Mouse (Mus musculus) liver, embryonic 13.5 days (tissue): ENCODE measurements around the gene Spdef. TPM values are rescaled to one million over a fixed set of nuclear protein-coding genes. Genes with fewer than 3 reads are reported as not detected.

ENCODE experiments used
- ATAC-seq: fragments of 200-750 bp; cut with Nextera tagmentation; 2 replicates; pipeline ENCODE4 v1.8.0; 2017; ENCODE audit warnings: low read depth, mild to moderate bottlenecking, moderate number of reproducible peaks, moderate library complexity
- DNase-seq: peaks from one replicate; pipeline ENCODE4 v3.0.0; 2022
- H3K27ac ChIP-seq: fragments of 300-500 bp; sonication (generic); 2 replicates; pipeline ENCODE4 v1.5.1; 2015; ENCODE audit warnings: moderate library complexity, mild to moderate bottlenecking, inconsistent platforms
- H3K27me3 ChIP-seq: fragments of 300-500 bp; sonication (generic); 2 replicates; pipeline ENCODE4 v1.6.1; 2015; ENCODE audit warnings: mild to moderate bottlenecking, inconsistent platforms
- H3K36me3 ChIP-seq: fragments of 300-500 bp; sonication (generic); 2 replicates; pipeline ENCODE4 v1.6.1; 2015; ENCODE audit warnings: mild to moderate bottlenecking, inconsistent platforms
- H3K4me1 ChIP-seq: fragments of 300-500 bp; sonication (generic); replicated peaks from 2 replicates; pipeline ENCODE4 v1.6.1; 2015; ENCODE audit warnings: inconsistent platforms
- H3K4me2 ChIP-seq: fragments of 300-500 bp; sonication (generic); 2 replicates; pipeline ENCODE4 v1.6.1; 2015; ENCODE audit warnings: inconsistent platforms, mild to moderate bottlenecking, moderate library complexity
- H3K4me3 ChIP-seq: fragments of 300-500 bp; sonication (generic); replicated peaks from 2 replicates; pipeline ENCODE4 v1.5.1; 2015; ENCODE audit warnings: mild to moderate bottlenecking, inconsistent platforms
- H3K9ac ChIP-seq: fragments of 300-500 bp; sonication (generic); 2 replicates; pipeline ENCODE4 v1.6.1; 2015; ENCODE audit warnings: mild to moderate bottlenecking, inconsistent platforms
- H3K9me3 ChIP-seq: fragments of 300-500 bp; sonication (generic); replicated peaks from 2 replicates; pipeline ENCODE4 v1.6.1; 2016; ENCODE audit warnings: inconsistent platforms
- WGBS: fragments of 180-500 bp; shearing (Covaris S2); methylation state at CpG from one replicate; pipeline ENCODE4 v1.1.7; 2015; ENCODE audit not compliant: insufficient replicate concordance; 5-methylcytosine and 5-hydroxymethylcytosine counted together
- polyA plus RNA-seq: library from polyadenylated mRNA; unstranded; fragments of >200 nt; fragmentation: Nextera tagmentation; extraction: Ambion mirVana; gene quantifications from 2 replicates; pipeline ENCODE4 v1.2.1, GENCODE M21; 2015

The Spdef gene
- polyA plus RNA-seq, 1 experiment from 2014 or later = not detected

GRCm38 (mm10) chr17:27760169-27760568 is 31.4 kb upstream of the Spdef start:
- no peak for DNase-seq
- Histone ChIP-seq H3K9me3 (peaks cover 7% of the 10 kb centered on the region), H3K9ac (no peak overlapping the region), H3K27me3 (no peaks in the 10 kb centered on the region), H3K36me3 (peaks cover 34% of the 10 kb centered on the region), H3K4me3 (no peak overlapping the region), H3K4me2 (no peak overlapping the region), H3K27ac (no peak overlapping the region), H3K4me1 (peaks cover 15% of the 10 kb centered on the region)
- 61% methylated on average over 6 of the region's 6 CpGs for WGBS
- ATAC-seq = no peak

DNA sequence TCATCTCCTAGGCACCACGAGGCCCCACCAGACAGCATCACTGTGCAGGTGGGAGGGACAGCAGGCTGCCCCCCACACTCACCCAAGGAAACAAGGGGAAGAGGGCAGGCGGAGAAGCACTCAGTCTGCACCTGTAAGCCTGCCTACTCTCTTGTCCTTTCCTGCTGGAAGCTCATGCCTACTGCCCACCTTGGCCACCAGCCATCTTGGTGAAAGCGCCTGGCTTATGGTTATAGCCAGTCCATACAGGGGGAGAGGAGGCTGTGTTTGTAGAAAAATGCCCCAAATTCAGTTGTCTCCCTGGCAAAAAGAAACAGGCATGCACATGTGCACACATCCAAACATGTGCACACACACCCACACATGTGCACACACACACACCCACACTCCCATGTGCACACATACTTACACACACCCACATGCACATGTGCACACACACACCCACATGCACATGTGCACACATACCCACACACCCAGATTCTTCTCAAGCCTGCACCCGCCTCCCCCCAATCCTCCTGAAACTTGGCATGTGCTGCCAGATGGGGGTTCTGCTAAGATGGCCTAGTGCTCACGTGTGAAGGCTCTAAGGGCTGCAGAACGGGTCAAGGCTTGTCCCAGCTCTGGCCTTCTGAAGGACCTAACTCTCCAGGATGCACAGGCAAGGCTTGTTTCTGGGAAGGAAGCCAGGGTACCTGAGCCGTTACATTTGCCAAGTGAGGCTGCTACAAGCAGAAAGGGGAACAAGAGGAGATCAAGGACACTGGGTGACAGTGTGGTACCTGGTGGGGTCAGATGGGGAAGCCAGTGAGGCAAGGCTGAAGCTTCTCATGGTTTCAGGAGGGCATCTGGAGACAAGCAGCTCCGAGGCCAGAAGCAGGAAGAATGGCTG is 22.8 kb upstream of the Spdef start:
- no peak overlapping the region for H3K4me3 ChIP-seq
- no peak overlapping the region for H3K27ac ChIP-seq
- peaks cover 31% of the 10 kb centered on the region for H3K36me3 ChIP-seq
- no peaks in the 10 kb centered on the region for H3K27me3 ChIP-seq
- no peak for DNase-seq
- WGBS = 79% methylated on average over 8 of the region's 8 CpGs
- H3K4me1 ChIP-seq = no peaks in the 10 kb centered on the region
- H3K9me3 ChIP-seq = no peaks in the 10 kb centered on the region
- H3K4me2 ChIP-seq = no peak overlapping the region
- ATAC-seq = no peak
- no peak overlapping the region for H3K9ac ChIP-seq

- Histone ChIP-seq H3K4me1 (no peaks in the 10 kb centered on the region), H3K9me3 (no peaks in the 10 kb centered on the region), H3K27me3 (no peaks in the 10 kb centered on the region), H3K36me3 (peaks cover 31% of the 10 kb centered on the region), H3K4me2 (no peak overlapping the region), H3K27ac (no peak overlapping the region), H3K9ac (no peak overlapping the region), H3K4me3 (no peak overlapping the region)
- WGBS = 84% methylated on average over 6 of the region's 6 CpGs
- no peak for DNase-seq
- ATAC-seq = no peak
These were observed 21.7 kb upstream of the Spdef start for GRCm38 (mm10) chr17:27750451-27750942.

DNA sequence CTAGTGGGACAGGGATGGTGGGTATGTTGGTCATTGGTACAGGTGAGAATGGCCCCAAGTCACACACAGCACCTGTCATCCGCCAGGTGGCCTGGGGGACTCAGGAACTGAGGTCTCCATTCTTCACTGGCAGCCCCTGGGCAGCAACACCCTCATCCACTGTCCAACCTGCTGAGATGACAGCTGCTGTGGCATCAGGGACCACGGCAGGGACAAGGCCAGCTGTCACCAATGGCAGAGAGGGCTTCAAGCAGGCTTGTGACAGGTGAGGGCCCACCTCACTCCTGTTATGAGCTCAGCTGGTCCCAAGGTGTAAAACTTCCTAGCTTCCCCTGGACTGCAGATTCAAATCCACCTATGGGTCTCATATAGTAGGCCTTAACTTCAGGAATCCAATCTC is 19.4 kb upstream of the Spdef start:
- DNase-seq (no peak), ATAC-seq (no peak)
- Histone ChIP-seq H3K4me1 (no peaks in the 10 kb centered on the region), H3K9me3 (no peaks in the 10 kb centered on the region), H3K36me3 (peaks cover 17% of the 10 kb centered on the region), H3K4me2 (no peak overlapping the region), H3K4me3 (no peak overlapping the region), H3K9ac (no peak overlapping the region), H3K27ac (no peak overlapping the region), H3K27me3 (no peaks in the 10 kb centered on the region)
- 78% methylated on average over 2 of the region's 2 CpGs for WGBS

GRCm38 (mm10) chr17:27746446-27746845 is 17.7 kb upstream of the Spdef start:
- WGBS = 66% methylated on average over 4 of the region's 4 CpGs
- Histone ChIP-seq H3K4me3 (no peak overlapping the region), H3K36me3 (peaks cover under 1% of the 10 kb centered on the region; the same call in 1 of the 2 replicates), H3K9me3 (no peaks in the 10 kb centered on the region), H3K9ac (no peak overlapping the region), H3K27me3 (no peaks in the 10 kb centered on the region), H3K4me1 (no peaks in the 10 kb centered on the region), H3K4me2 (no peak overlapping the region), H3K27ac (no peak overlapping the region)
- no peak for ATAC-seq
- no peak for DNase-seq

GRCm38 (mm10) chr17:27740961-27741360 is 12.2 kb upstream of the Spdef start:
- no peaks in the 10 kb centered on the region for H3K4me1 ChIP-seq
- no peak overlapping the region for H3K4me2 ChIP-seq
- no peak overlapping the region for H3K27ac ChIP-seq
- H3K9ac ChIP-seq = no peak overlapping the region
- DNase-seq = no peak
- H3K27me3 ChIP-seq = no peaks in the 10 kb centered on the region
- H3K9me3 ChIP-seq = no peaks in the 10 kb centered on the region
- ATAC-seq = no peak
- 79% methylated on average over 6 of the region's 6 CpGs for WGBS
- H3K4me3 ChIP-seq = no peak overlapping the region
- no peaks in the 10 kb centered on the region for H3K36me3 ChIP-seq

- Histone ChIP-seq H3K4me2 (0 out of 2 replicates have a peak overlapping the region, but pooled peaks have one; percentile 8), H3K27ac (no peak overlapping the region), H3K36me3 (no peaks in the 10 kb centered on the region), H3K4me1 (peaks cover 19% of the 10 kb centered on the region), H3K9ac (no peak overlapping the region), H3K27me3 (no peaks in the 10 kb centered on the region), H3K9me3 (no peaks in the 10 kb centered on the region), H3K4me3 (no peak overlapping the region)
- DNase-seq (no peak), ATAC-seq (peak; percentile 80)
- 10% methylated on average over 13 of the region's 13 CpGs for WGBS
These were observed 5.8 kb upstream of the Spdef start for GRCm38 (mm10) chr17:27734344-27735073.

DNA sequence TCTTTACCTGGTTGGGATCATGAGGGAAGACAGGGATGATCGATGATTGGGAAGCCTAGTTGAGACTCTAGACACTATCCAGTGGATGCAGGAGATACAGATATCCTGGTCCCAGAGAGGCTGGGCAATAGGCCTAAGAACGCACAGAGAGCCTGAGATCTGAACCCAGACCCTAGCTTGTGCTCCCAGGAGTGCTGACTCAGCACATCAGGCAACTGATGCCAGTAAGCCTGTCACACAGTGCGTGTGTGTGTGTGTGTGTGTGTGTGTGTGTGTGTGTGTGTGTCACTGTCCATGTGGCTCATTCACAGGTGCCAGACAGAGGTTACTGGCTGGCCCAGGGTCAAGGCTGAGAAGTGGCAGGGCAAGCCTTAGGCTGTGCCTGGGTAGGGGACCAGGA is 3.9 kb upstream of the Spdef start:
- WGBS = 44% methylated on average over 3 of the region's 3 CpGs
- no peak for ATAC-seq
- H3K9ac ChIP-seq = no peak overlapping the region
- no peaks in the 10 kb centered on the region for H3K27me3 ChIP-seq
- no peak overlapping the region for H3K27ac ChIP-seq
- H3K4me3 ChIP-seq = no peak overlapping the region
- peaks cover 19% of the 10 kb centered on the region for H3K4me1 ChIP-seq
- no peaks in the 10 kb centered on the region for H3K9me3 ChIP-seq
- H3K36me3 ChIP-seq = no peaks in the 10 kb centered on the region
- no peak overlapping the region for H3K4me2 ChIP-seq
- no peak for DNase-seq

- 49% methylated on average over 5 of the region's 5 CpGs for WGBS
- Histone ChIP-seq H3K9me3 (no peaks in the 10 kb centered on the region), H3K4me3 (no peak overlapping the region), H3K27ac (no peak overlapping the region), H3K4me1 (peaks cover 19% of the 10 kb centered on the region), H3K9ac (no peak overlapping the region), H3K36me3 (no peaks in the 10 kb centered on the region), H3K4me2 (no peak overlapping the region), H3K27me3 (no peaks in the 10 kb centered on the region)
- DNase-seq (no peak), ATAC-seq (no peak)
These were observed 3.4 kb upstream of the Spdef start for GRCm38 (mm10) chr17:27732152-27732551.

DNA sequence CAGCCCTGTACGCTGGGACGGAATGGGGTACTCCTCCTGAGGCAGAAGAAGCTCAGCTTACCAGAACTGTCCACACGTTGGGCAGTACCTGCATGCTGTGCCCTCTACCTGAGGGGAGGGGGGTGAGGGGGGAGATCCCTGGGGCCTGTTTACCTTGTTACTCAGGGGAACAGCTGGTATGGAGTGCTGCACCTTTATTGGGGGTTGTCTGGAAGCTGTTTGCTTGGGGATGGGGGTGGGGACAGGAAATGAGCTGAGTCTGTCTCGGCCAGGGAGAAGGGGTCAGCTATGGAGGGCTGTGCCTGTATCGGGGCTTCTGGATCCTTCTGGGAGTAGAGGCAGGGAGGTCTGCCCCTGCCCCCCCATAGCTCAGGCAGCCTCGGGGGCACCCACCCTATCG is 2.2 kb downstream of the Spdef start:
- DNase-seq (no peak), ATAC-seq (no peak)
- H3K4me1 ChIP-seq = 0 out of 2 replicates have a peak, but pooled peaks cover 8% of the 10 kb centered on the region
- H3K36me3 ChIP-seq = no peaks in the 10 kb centered on the region
- 41% methylated on average over 6 of the region's 7 CpGs for WGBS
- H3K9ac ChIP-seq = no peak overlapping the region
- H3K27me3 ChIP-seq = peaks cover 19% of the 10 kb centered on the region; the same call in 1 of the 2 replicates
- H3K27ac ChIP-seq = no peak overlapping the region
- H3K4me2 ChIP-seq = no peak overlapping the region
- H3K4me3 ChIP-seq = no peak overlapping the region
- H3K9me3 ChIP-seq = no peaks in the 10 kb centered on the region

DNA sequence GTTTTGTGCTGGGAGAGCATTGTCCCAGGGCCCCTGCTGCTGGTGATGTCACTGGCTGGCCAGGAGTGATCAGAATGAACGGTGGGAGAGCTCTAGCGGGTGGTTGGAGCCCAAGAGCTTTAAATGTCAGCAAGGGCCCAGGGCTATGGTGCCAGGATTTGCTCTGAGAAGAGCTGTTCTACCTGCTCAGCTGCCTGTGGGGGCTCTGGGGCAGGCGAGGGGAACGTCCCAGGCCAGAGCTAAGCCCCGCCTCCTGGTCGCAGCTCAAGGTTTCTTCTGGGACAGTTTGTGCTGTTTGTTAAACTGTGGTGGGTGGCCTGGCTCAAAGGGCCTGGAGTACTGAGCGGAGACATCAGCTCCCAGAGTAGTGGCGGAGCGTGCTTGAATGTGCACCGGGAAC is 3.3 kb downstream of the Spdef start:
- Histone ChIP-seq H3K4me3 (no peak overlapping the region), H3K9ac (no peak overlapping the region), H3K4me1 (0 out of 2 replicates have a peak, but pooled peaks cover 8% of the 10 kb centered on the region), H3K36me3 (no peaks in the 10 kb centered on the region), H3K4me2 (no peak overlapping the region), H3K27ac (no peak overlapping the region), H3K27me3 (peaks cover 19% of the 10 kb centered on the region; the same call in 1 of the 2 replicates), H3K9me3 (no peaks in the 10 kb centered on the region)
- WGBS = 25% methylated on average over 10 of the region's 10 CpGs
- ATAC-seq (no peak), DNase-seq (no peak)
